Mouse (Mus musculus) myocyte (in vitro differentiated cells): ENCODE measurements at regions not wholly inside any gene's neighbourhood (a gene's known extent, or its start where the extent isn't known, plus 50 kb on each side); places are given as distances from the start of the nearest gene placed in this dataset.

Experiments
- MAX ChIP-seq: IDR thresholded peaks from one replicate; pipeline ENCODE4 v1.6.1; 2011; ENCODE audit warnings: low read depth, mild to moderate bottlenecking, control low read depth
- MYOD1 ChIP-seq, 3 experiments: IDR thresholded peaks; one replicate each; pipeline ENCODE4 v1.6.1; 2011; ENCODE audit warnings: control low read depth in 2 of 3, low read depth in 2 of 3, mild to moderate bottlenecking in 2 of 3, moderate library complexity in 1 of 3; ENCODE audit not compliant: insufficient read length in 2 of 3, control insufficient read depth in 1 of 3
- POLR2A ChIP-seq: IDR thresholded peaks from one replicate; pipeline ENCODE4 v1.6.1; 2011; ENCODE audit warnings: low read depth, mild to moderate bottlenecking, control low read depth, moderate library complexity; ENCODE audit not compliant: insufficient read length
- SRF ChIP-seq: IDR thresholded peaks from one replicate; pipeline ENCODE4 v1.6.1; 2011; ENCODE audit warnings: low read depth; ENCODE audit not compliant: control insufficient read depth, insufficient read length
- TCF12 ChIP-seq: IDR thresholded peaks from one replicate; pipeline ENCODE4 v1.6.1; 2011; ENCODE audit warnings: mild to moderate bottlenecking, control low read depth; ENCODE audit not compliant: poor library complexity, insufficient read depth, severe bottlenecking
- USF1 ChIP-seq: IDR thresholded peaks from one replicate; pipeline ENCODE4 v1.6.1; 2011; ENCODE audit warnings: low read depth, mild to moderate bottlenecking, control low read depth, moderate library complexity

DNA sequence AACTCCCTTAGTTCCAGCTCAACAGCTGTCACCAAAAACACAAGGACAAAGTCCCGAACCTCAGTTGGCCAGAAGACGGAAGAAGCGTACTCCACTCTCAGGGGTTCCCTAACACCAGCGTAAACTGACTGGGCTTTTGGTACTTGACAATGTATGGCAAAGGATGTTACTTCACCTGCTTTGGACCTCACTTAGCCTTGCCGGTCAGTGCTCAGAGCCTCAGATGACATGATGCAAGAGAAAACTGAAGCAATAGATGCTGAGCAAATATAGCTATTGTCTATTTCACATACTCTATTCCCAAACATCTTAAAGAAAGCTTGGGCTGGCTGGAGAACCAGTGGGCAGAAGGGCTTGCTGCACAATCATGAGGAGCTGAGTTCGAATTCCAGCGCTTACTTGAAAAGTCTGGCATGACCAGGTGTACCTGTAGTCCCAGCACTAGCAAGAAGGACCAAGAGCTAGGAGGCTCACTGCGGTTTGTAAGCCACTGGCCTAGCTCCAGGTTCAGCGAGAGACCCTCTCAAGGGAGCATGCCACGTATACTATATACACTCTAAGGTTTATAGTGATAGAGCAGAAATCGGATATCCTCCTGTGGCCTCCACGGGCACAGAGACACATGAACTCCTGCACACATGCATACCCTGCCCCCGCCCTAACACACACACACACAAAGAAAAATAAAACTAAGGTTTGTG is 80.0 kb upstream of the Fndc3b start:
- TF ChIP-seq POLR2A, result no peak
- no peak for TF ChIP-seq TCF12
- TF ChIP-seq MAX, result no peak
- no peak for TF ChIP-seq SRF
- no peak for TF ChIP-seq USF1
- no peak for TF ChIP-seq MYOD1 (IDR thresholded peaks at IDR 0.05; ENCODE audit: control insufficient read depth in 1 of 3, insufficient read length in 2 of 3, low read depth in 2 of 3)
